Mouse (Mus musculus): Measurements from ENCODE around the gene Sox13.
A peak's percentile ranks its signal among the peaks of the same experiment; 100 is the strongest.
"Not testable (repeated sequence)": the region's sequence is repeated elsewhere in the genome, so short reads cannot be mapped to it uniquely, and the experiment has no call there.

The Sox13 gene

GRCm38 (mm10) chr1:133367606-133368488 lies 56.3 kb downstream of the Sox13 start:
- DNase-seq (ENCODE audit: low spot score): no peak

- no peak for DNase-seq (ENCODE audit: low spot score)
Measured at GRCm38 (mm10) chr1:133366951-133367605, 57.1 kb downstream of the Sox13 start.

GRCm38 (mm10) chr1:133364890-133365289 lies 59.3 kb downstream of the Sox13 start:
- DNase-seq (ENCODE audit: low spot score): no peak

GRCm38 (mm10) chr1:133364022-133364630 lies 60.1 kb downstream of the Sox13 start:
- DNase-seq (ENCODE audit: low spot score): peak; percentile 50

GRCm38 (mm10) chr1:133363276-133364021 lies 60.7 kb downstream of the Sox13 start, which contains the start of gene Etnk2:
Gene Etnk2 (plus strand): TSS chr1:133363572.
- DNase-seq (ENCODE audit: low spot score): peak; percentile 96

GRCm38 (mm10) chr1:133362103-133362502 lies 62.1 kb downstream of the Sox13 start:
- no peak for DNase-seq (ENCODE audit: low spot score)

GRCm38 (mm10) chr1:133361006-133361405 lies 63.2 kb downstream of the Sox13 start:
- DNase-seq (ENCODE audit: low spot score): no peak

GRCm38 (mm10) chr1:133356330-133356729 lies 67.8 kb downstream of the Sox13 start:
- no peak for DNase-seq (ENCODE audit: low spot score)

GRCm38 (mm10) chr1:133355912-133356311 lies 68.3 kb downstream of the Sox13 start:
- no peak for DNase-seq (ENCODE audit: low spot score)

GRCm38 (mm10) chr1:133355469-133355868 lies 68.7 kb downstream of the Sox13 start:
- DNase-seq (ENCODE audit: low spot score): no peak

GRCm38 (mm10) chr1:133353371-133353809 lies 70.8 kb downstream of the Sox13 start:
- DNase-seq (ENCODE audit: low spot score): peak; percentile 85

GRCm38 (mm10) chr1:133351762-133352161 lies 72.4 kb downstream of the Sox13 start:
- DNase-seq (ENCODE audit: low spot score): no peak

GRCm38 (mm10) chr1:133350210-133350609 lies 74.0 kb downstream of the Sox13 start, which contains the start of gene Ren1:
Gene Ren1 (plus strand): TSS chr1:133350510.
- DNase-seq (ENCODE audit: low spot score): no peak

GRCm38 (mm10) chr1:133347693-133348520 lies 76.3 kb downstream of the Sox13 start:
- DNase-seq (ENCODE audit: low spot score): no peak

GRCm38 (mm10) chr1:133347226-133347625 lies 77.0 kb downstream of the Sox13 start:
- no peak for DNase-seq (ENCODE audit: low spot score)

GRCm38 (mm10) chr1:133346531-133346930 lies 77.6 kb downstream of the Sox13 start:
- DNase-seq (ENCODE audit: low spot score): no peak

- no peak for DNase-seq (ENCODE audit: low spot score)
Measured at GRCm38 (mm10) chr1:133344357-133344756, 79.8 kb downstream of the Sox13 start.

- not testable (repeated sequence) for DNase-seq (ENCODE audit: low spot score)
Measured at GRCm38 (mm10) chr1:133340403-133340802, 83.8 kb downstream of the Sox13 start.

- DNase-seq (ENCODE audit: low spot score): no peak
Measured at GRCm38 (mm10) chr1:133333937-133334336, 90.2 kb downstream of the Sox13 start.

- DNase-seq (ENCODE audit: low spot score): no peak
Measured at GRCm38 (mm10) chr1:133332656-133333430, 91.3 kb downstream of the Sox13 start.

Measured in retina, embryonic 14.5 days (tissue).